Mouse (Mus musculus): ENCODE data around the gene Tpt1. TPM values are rescaled to one million over a fixed set of nuclear protein-coding genes. Genes with fewer than 3 reads are reported as not detected.
A peak's percentile ranks its signal among the peaks of the same experiment; 100 is the strongest.
"Not testable (repeated sequence)": the region's sequence is repeated elsewhere in the genome, so short reads cannot be mapped to it uniquely, and the experiment has no call there.

Gene Tpt1
- total RNA-seq, 1 experiment from 2014 or later = 893 TPM

DNA sequence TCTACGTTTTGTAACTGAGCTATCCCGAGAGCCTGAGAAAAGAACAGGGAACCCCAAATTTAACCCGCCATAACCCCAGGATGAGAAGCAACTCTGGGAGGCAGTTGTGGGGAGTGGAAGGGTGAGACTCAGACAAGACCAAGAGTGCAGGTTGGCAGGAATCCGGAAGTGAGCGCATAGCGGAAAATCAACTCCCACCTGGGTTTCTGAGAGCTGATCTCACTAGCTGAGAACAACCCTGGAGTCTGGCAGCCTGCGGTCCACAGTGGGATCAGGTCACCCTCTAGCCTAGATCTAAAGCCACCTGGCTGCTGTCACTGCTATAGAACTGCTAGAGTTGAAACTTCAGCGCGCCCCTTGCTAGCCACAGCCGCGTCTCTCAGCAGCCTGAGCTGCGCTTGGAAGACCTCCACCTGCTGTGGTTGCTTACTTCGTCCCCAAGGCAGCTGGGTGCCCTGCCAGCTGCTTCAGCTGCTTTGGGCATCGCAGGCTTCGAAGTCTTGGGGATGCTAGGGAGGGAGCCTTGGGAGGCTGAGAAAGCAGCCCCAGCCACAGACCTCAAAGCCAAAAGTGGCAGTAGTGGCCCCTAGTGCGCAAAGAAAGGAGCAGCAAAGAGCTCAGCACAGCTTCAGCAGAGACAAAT lies 10.0 kb upstream of the Tpt1 start:
- ATAC-seq (replicated peaks in 1 of 2; ENCODE audit: insufficient read depth in 1 of 2, low FRiP score in 2 of 2, low TSS enrichment in 1 of 2, low read depth in 1 of 2, poor library complexity in 2 of 2, severe bottlenecking in 2 of 2) = peak; percentile 44 to 51

DNA sequence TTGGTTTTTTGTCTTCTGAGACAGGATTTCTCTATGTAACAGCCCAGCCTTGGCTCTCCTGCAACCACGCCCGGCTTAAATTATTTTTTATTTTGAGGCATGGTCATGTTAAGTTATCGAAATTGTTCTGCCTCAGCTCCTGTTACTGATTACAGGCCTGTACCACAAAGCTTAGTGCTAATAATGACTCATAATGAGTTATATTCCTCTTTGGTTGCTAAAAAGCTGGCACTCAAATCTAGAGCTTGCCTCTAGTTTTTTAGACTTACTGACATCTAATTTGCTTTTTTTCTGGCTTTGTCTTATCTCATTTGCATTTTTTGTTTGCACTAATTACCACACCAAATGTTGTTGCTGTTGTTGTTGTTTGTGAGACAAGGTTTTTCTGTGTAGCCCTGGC lies 8.3 kb upstream of the Tpt1 start:
- no peak for ATAC-seq (replicated peaks in 1 of 2; ENCODE audit: insufficient read depth in 1 of 2, low FRiP score in 2 of 2, low TSS enrichment in 1 of 2, low read depth in 1 of 2, poor library complexity in 2 of 2, severe bottlenecking in 2 of 2)

DNA sequence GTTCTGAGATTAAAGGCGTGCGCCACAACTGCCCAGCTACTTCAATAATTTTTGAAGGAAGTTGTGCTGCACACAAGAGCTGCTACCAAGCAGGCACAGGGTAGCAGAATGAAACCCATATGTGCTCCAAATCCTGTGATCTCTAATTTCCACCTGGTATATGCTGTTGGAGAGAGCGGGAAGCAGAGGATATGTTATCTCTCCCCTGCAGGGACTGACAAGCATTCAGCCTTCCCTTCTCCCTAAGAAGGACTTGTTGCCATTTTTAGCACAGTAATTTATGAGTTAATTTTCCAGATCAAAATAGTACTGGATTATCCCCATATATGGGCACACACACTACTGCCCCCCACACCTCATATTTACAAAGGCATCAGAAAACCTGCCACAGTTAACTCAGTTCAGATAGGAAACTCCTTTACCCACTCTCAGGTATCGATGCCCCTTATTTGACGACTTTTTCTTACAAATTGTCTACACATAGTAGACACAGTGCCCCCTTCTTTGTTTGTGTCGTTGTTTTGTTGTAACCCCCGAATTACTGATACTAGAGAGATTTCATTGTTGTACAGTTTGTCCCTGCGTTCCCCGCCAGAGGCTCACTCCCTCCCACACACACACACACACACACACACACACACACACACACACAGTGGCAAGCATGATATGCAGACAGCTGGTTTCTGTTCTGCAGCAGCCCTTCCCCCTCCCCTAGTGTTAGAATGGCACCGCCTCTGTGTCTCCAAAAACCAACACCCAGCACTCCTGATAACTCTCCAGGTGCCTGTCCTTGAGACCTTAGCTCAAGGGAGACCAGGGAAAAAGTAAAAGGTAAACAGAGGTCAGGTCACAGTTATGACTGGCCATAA lies 7.6 kb upstream of the Tpt1 start:
- ATAC-seq (replicated peaks in 1 of 2; ENCODE audit: insufficient read depth in 1 of 2, low FRiP score in 2 of 2, low TSS enrichment in 1 of 2, low read depth in 1 of 2, poor library complexity in 2 of 2, severe bottlenecking in 2 of 2) = no peak

DNA sequence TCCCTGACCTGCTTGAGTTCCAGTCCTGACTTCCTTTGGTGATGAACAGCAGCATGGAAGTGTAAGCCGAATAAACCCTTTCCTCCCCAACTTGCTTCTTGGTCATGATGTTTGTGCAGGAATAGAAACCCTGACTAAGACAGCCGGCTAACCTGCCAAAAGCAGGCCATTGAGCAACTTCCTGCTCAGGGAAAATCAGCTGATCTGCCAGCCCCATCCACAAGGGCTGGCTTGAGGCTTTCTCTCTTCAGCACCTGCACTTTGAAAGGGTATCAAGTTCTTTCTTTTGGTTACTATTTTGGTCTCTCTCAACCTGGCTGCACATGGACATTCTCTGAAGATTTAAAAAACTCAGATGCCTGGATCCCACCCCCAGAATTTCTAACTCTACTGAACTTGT lies 3.1 kb upstream of the Tpt1 start:
- not testable (repeated sequence) for ATAC-seq (replicated peaks in 1 of 2; ENCODE audit: insufficient read depth in 1 of 2, low FRiP score in 2 of 2, low TSS enrichment in 1 of 2, low read depth in 1 of 2, poor library complexity in 2 of 2, severe bottlenecking in 2 of 2)

DNA sequence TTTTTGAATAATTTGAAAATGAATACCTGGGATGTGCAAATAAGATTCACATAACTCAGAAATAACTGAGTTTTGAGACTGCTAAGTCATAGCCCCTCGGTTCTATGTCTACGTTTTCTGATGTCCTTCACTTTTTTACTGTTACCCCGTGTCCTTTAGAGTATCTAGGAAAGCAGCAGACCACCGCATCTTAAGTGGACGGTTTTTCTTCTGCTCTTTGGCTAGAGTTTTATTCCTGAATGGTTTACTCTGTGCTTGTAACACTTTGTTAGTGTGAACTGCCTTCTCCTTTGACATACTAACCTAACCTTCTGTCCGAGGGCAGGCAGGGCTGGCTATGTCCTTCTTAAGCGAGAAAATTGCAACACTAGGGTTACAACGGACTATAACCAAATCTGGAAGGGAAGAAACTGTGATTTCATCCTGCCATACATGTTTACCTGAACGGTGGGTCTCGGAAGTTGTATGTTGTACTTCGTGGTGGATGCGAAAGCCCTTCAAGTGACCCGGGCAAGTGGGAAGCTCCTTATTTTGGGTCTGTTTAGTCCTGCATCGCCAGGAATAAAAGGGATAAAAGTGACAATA lies 690 bp upstream of the Tpt1 start:
- ATAC-seq (replicated peaks in 1 of 2; ENCODE audit: insufficient read depth in 1 of 2, low FRiP score in 2 of 2, low TSS enrichment in 1 of 2, low read depth in 1 of 2, poor library complexity in 2 of 2, severe bottlenecking in 2 of 2) = no peak

DNA sequence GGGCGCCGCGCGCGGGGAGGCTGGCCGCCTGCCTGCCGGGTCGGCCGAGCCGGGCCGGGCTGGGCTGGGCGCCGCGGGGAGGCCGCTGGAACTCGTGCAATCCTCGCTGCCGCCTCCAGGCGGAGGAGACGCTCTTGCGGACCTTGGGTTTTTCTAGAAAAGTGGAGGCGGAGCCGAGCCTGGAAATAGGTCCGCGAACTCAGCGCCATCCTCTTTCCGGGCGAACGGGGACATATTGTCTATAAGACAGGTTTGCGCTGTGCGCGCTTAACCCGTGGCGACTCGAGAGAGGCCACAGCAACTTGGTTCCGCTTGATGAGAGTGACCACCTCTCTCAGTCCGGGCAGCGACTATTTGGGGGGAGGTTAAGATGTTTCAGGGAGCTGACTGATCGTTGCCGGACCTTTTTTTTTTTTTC lies 814 bp downstream of the Tpt1 start:
- peak; percentile 52 to 60 for ATAC-seq (replicated peaks in 1 of 2; ENCODE audit: insufficient read depth in 1 of 2, low FRiP score in 2 of 2, low TSS enrichment in 1 of 2, low read depth in 1 of 2, poor library complexity in 2 of 2, severe bottlenecking in 2 of 2)

DNA sequence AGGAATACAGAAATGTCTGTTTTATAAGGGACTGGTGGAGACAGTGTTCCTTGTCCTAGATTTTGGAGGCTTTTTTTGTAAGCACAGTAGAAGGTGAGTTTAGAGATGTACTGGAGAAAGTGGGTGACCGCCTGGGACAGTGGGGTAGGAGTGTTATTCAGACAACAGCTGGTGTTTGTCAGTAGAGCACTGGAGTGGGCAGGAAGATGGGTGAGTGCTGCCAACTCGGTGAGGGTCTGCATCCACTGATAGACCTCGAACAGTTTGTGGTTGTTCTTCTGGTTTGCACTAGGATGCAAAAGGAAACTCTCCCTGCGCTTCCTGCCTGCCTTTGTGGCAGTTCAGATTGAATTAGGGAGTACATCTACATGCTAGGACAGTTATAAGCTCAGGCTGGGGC lies 2.8 kb downstream of the Tpt1 start:
- no peak for ATAC-seq (replicated peaks in 1 of 2; ENCODE audit: insufficient read depth in 1 of 2, low FRiP score in 2 of 2, low TSS enrichment in 1 of 2, low read depth in 1 of 2, poor library complexity in 2 of 2, severe bottlenecking in 2 of 2)

DNA sequence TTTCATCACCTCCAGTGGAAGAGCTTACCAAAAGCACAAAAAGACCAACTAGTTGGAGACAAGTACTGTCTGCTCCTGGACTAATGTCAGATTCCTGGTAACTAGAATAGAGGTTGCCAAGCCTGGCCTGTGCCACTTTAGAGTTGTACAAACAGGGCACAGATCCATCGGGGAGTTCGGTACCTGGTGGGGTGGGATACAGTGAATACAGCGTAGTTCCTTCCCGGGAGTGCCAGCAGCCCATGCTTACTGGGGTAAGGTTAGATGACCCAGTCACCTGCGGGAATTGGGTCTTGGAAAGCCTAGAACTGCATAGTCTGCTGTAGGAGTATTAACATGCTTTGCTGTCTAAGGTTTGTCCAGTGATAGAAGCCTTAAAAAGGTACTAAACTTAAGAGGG lies 3.6 kb downstream of the Tpt1 start:
- ATAC-seq (replicated peaks in 1 of 2; ENCODE audit: insufficient read depth in 1 of 2, low FRiP score in 2 of 2, low TSS enrichment in 1 of 2, low read depth in 1 of 2, poor library complexity in 2 of 2, severe bottlenecking in 2 of 2) = no peak

DNA sequence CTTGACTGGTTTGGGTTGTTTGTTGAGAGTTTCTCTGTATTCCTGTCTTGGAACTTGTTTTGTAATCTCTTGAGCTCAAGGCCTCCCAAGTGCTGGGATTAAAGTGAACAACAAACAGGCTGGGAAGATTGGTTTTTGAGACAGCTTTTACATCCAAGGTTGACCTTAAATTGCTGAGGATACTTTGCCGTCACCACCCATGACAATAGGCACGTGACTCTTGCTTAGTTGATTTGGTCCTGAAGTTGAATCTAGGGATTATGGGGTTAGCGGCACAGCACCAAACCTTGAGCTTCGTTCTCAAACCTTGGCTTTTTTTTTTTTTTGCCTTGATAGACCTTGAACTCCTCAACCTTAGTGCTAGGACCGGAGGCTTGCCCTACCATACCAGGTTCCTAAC lies 4.3 kb downstream of the Tpt1 start:
- no peak for ATAC-seq (replicated peaks in 1 of 2; ENCODE audit: insufficient read depth in 1 of 2, low FRiP score in 2 of 2, low TSS enrichment in 1 of 2, low read depth in 1 of 2, poor library complexity in 2 of 2, severe bottlenecking in 2 of 2)

DNA sequence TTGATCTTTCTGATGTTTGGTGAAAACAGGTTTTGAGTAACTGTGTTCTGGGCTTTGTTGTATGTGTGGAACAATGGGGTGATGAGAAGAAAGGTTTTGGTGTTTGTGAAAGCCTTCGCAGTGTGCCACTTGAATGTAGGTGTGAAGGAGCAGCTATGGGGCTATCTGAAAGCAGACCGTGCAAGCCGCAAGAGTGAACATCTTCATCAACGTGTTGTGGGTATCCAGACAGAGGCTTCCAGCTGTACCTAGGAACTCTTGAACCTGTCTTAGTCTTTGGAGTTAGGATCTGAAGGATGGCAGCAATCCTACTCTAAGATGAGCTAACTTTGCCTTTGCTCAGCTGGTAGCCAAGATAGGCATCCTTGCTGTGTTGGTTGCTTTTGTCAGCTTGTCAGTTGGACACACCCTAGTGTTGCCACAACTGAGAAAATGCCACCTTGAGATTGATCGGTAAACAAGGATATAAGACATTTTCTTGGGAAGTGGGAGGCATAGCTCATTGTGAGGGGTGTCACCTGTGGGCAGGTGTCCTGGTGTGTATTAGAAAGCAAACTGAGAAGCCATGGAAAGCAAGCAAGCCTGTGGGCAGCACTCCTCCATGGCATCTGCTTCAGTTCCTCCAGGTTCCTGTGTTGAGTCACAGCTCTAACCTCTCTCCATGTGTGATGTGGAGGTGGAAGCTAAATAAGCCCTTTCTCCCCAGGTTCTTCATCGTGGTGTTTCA lies 5.1 kb downstream of the Tpt1 start:
- no peak for ATAC-seq (replicated peaks in 1 of 2; ENCODE audit: insufficient read depth in 1 of 2, low FRiP score in 2 of 2, low TSS enrichment in 1 of 2, low read depth in 1 of 2, poor library complexity in 2 of 2, severe bottlenecking in 2 of 2)

DNA sequence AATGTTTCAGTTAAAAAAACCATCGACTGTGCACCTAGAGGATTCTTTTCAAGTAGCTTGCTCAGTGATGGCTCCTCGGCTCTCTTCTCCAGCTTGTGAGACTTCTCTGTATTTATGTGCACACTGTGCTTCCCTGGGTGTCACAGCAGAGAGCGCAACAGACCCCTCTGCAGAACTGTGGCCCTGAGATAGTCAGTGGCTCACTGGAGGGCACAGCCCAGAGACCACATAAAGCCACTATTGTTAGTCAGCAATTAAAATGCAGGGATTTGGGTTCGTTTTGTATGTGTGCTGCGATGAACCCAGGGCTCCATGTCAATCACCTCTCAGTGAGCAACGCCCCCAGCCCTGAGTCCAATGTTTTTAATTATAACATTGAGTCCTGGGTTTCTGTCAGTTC lies 5.9 kb downstream of the Tpt1 start:
- ATAC-seq (replicated peaks in 1 of 2; ENCODE audit: insufficient read depth in 1 of 2, low FRiP score in 2 of 2, low TSS enrichment in 1 of 2, low read depth in 1 of 2, poor library complexity in 2 of 2, severe bottlenecking in 2 of 2) = no peak

DNA sequence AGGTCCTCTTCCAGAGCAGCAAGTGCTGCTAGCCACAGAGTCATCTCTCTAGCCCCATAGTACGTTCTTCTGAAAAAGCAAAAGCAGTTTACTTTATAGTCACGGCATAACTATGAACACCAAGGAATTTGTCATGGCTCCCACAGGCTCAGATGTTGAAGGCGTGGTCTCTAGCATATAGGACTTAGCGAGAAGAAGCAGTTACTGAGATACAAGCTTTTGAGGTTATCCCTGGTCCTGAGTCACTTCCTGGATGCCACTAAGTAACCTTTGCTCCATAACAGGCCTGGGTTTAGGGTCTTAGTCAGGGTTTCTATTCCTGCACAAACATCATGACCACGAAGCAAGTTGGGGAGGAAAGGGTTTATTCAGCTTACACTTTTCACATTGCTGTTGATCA lies 7.1 kb downstream of the Tpt1 start:
- ATAC-seq (replicated peaks in 1 of 2; ENCODE audit: insufficient read depth in 1 of 2, low FRiP score in 2 of 2, low TSS enrichment in 1 of 2, low read depth in 1 of 2, poor library complexity in 2 of 2, severe bottlenecking in 2 of 2) = no peak

DNA sequence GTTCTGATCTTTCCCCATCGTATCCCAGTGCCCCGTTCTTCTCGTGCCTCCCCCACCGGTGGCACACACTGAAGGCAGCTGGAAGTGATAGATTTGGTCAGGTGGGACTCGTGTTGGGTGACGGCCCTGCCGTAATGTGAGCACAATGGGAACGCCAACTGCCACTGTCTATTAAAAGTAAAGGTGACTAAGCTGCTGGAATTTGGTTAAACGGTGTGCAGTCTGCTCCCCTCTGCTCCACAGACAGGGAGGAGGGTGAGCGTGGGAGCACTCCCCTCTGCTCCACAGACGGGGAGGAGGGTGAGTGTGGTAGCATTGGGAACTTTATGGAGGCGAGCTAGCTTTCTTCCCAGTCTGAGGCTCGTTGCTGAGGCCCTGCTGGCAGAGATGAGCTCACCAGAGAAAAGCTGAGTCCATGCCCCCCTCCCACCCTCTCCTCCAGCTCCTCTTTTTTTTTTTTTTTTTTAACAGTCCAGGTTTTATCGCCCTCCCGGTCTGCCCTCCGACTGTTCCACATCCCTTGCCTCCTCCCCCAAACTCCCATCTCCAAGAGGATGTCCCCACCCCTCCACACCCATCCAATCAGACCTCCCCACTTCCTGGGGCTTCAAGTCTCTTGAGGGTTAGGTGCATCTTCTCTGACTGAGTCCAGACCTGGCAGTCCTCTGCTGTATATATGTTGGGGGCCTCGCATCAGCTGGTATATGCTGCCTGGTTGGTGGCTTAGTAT lies 10.5 kb downstream of the Tpt1 start:
- no peak for ATAC-seq (replicated peaks in 1 of 2; ENCODE audit: insufficient read depth in 1 of 2, low FRiP score in 2 of 2, low TSS enrichment in 1 of 2, low read depth in 1 of 2, poor library complexity in 2 of 2, severe bottlenecking in 2 of 2)

DNA sequence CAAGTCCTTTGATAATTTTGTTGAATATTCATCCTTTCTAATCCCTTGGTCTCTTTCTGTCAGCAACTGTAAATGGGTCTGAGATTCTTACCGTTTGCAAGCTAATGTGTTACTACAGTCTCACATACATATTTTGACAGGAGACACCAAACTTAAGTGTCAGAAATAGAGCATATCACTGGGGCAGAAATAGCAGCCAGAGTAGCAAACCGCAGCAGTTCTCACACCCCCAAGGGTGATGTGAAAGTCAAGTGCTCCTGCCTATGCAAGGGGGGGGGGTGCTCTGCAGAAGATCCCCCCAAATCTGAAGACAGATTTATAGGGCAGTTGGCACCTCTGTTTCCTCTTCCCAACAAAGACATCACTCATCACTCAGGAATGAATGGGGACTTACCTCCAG lies 13.3 kb downstream of the Tpt1 start:
- ATAC-seq (replicated peaks in 1 of 2; ENCODE audit: insufficient read depth in 1 of 2, low FRiP score in 2 of 2, low TSS enrichment in 1 of 2, low read depth in 1 of 2, poor library complexity in 2 of 2, severe bottlenecking in 2 of 2) = no peak

DNA sequence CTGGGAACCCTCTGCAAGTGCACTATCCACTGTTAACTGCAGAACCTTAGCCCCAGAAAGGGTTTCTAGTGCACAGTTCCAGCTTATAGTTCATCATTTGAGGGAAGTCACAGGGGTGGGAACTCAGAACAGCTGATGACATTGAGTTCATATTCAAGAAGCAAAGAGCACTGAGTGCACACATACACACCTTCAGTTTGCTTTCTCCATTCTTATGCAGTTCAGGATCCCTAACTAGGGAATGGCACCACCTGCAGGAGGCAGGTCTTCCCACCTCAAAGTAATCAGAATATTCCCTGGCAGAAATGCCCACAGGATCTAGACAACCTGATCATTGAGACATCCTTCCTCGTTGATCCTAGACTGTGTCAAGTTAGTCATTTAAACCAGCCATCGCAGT lies 14.7 kb downstream of the Tpt1 start:
- no peak for ATAC-seq (replicated peaks in 1 of 2; ENCODE audit: insufficient read depth in 1 of 2, low FRiP score in 2 of 2, low TSS enrichment in 1 of 2, low read depth in 1 of 2, poor library complexity in 2 of 2, severe bottlenecking in 2 of 2)

DNA sequence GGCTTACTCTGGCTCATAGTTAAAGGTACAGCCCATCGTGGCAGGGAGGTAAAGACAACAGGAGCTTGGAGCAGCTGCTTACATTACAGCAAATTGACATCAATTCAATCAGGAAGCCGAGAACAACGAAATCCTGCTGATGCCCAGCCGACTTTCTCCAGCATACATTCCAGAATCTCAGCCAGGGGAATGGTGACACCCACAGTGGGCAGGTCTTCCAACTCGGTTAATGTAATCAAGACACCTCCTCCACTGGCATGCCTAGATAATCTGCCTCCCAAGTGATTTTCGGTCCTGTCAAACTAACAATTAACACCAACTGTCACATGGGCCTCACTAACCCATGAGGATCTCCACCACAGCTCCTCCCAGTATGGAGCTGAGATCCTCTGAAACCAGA lies 17.8 kb downstream of the Tpt1 start:
- ATAC-seq (replicated peaks in 1 of 2; ENCODE audit: insufficient read depth in 1 of 2, low FRiP score in 2 of 2, low TSS enrichment in 1 of 2, low read depth in 1 of 2, poor library complexity in 2 of 2, severe bottlenecking in 2 of 2) = no peak
